Mouse (Mus musculus) lung, embryonic 14.5 days (tissue): Measurements from ENCODE around the gene Dnm2. TPM values are rescaled to one million over a fixed set of nuclear protein-coding genes. Genes with fewer than 3 reads are reported as not detected.
"Not testable (repeated sequence)": the region's sequence is repeated elsewhere in the genome, so short reads cannot be mapped to it uniquely, and the experiment has no call there.

ENCODE experiments used
- ATAC-seq: fragments of 200-750 bp; cut with Nextera tagmentation; 2 replicates; pipeline ENCODE4 v1.8.0; 2017; ENCODE audit warnings: mild to moderate bottlenecking, moderate TSS enrichment, moderate library complexity; ENCODE audit not compliant: insufficient read depth
- DNase-seq: peaks from one replicate; pipeline ENCODE4 v3.0.0-alpha.2; 2015
- H3K27ac ChIP-seq: fragments of 300-500 bp; sonication (generic); 2 replicates; pipeline ENCODE4 v1.5.1; 2014; ENCODE audit warnings: low read depth, mild to moderate bottlenecking, moderate library complexity
- H3K27me3 ChIP-seq: fragments of 300-500 bp; sonication (generic); 2 replicates; pipeline ENCODE4 v1.6.1; 2014; ENCODE audit warnings: low read length, control low read depth; ENCODE audit not compliant: insufficient read depth
- H3K36me3 ChIP-seq: fragments of 300-500 bp; sonication (generic); 2 replicates; pipeline ENCODE4 v1.6.1; 2014; ENCODE audit warnings: control low read depth; ENCODE audit not compliant: insufficient read depth
- H3K4me1 ChIP-seq: fragments of 300-500 bp; sonication (generic); 2 replicates; pipeline ENCODE4 v1.6.1; 2014; ENCODE audit warnings: antibody characterized with exemption, control low read depth; ENCODE audit not compliant: insufficient read depth
- H3K4me2 ChIP-seq: fragments of 300-500 bp; sonication (generic); 2 replicates; pipeline ENCODE4 v1.6.1; 2014; ENCODE audit warnings: mild to moderate bottlenecking
- H3K4me3 ChIP-seq: fragments of 300-500 bp; sonication (generic); 2 replicates; pipeline ENCODE4 v1.5.1; 2014; ENCODE audit warnings: low read depth, low read length
- H3K9ac ChIP-seq: fragments of 300-500 bp; sonication (generic); 2 replicates; pipeline ENCODE4 v1.6.1; 2014
- H3K9me3 ChIP-seq: fragments of 300-500 bp; sonication (generic); 2 replicates; pipeline ENCODE4 v1.6.1; 2016; ENCODE audit warnings: low read depth, low read length, control low read depth
- CTCF ChIP-seq: IDR thresholded peaks from 2 replicates; pipeline ENCODE4 v1.5.1; 2016; ENCODE audit warnings: antibody characterized with exemption, low read depth
- WGBS: fragments of 180-500 bp; shearing (Covaris S2); extraction: QIAGEN DNeasy Blood & Tissue Kit; methylation state at CpG from one replicate; pipeline ENCODE4 v1.1.7; 2014; 5-methylcytosine and 5-hydroxymethylcytosine counted together
- polyA plus RNA-seq: library from polyadenylated mRNA; unstranded; fragments of >200 nt; fragmentation: Nextera tagmentation; extraction: Ambion mirVana; gene quantifications from 2 replicates; pipeline ENCODE4 v1.2.1, GENCODE M21; 2014

Dnm2 gene
- polyA plus RNA-seq, 1 experiment from 2014 or later = 71.8 TPM

GRCm38 (mm10) chr9:21527917-21528324 is 103.2 kb downstream of the Dnm2 start:
- no peak for TF ChIP-seq CTCF
- Histone ChIP-seq H3K9ac (no peak overlapping the region), H3K9me3 (no peaks in the 10 kb centered on the region), H3K4me1 (no peaks in the 10 kb centered on the region), H3K27me3 (no peaks in the 10 kb centered on the region), H3K36me3 (no peaks in the 10 kb centered on the region), H3K4me3 (no peak overlapping the region), H3K4me2 (no peak overlapping the region), H3K27ac (no peak overlapping the region)
- 59% methylated on average over 1 of the region's 1 CpGs for WGBS
- ATAC-seq (no peak), DNase-seq (no peak)

- no peak overlapping the region for H3K9ac ChIP-seq
- no peaks in the 10 kb centered on the region for H3K36me3 ChIP-seq
- WGBS = 90% methylated on average over 14 of the region's 14 CpGs
- ATAC-seq = no peak
- no peaks in the 10 kb centered on the region for H3K4me1 ChIP-seq
- no peak overlapping the region for H3K4me2 ChIP-seq
- H3K4me3 ChIP-seq = no peak overlapping the region
- no peak overlapping the region for H3K27ac ChIP-seq
- DNase-seq = no peak
- no peak for TF ChIP-seq CTCF
- H3K27me3 ChIP-seq = no peaks in the 10 kb centered on the region
- H3K9me3 ChIP-seq = no peaks in the 10 kb centered on the region
Measured at GRCm38 (mm10) chr9:21536501-21536900, 111.8 kb downstream of the Dnm2 start.

GRCm38 (mm10) chr9:21537009-21537408 is 112.3 kb downstream of the Dnm2 start:
- Histone ChIP-seq H3K4me3 (no peak overlapping the region), H3K4me1 (no peaks in the 10 kb centered on the region), H3K27me3 (no peaks in the 10 kb centered on the region), H3K27ac (no peak overlapping the region), H3K36me3 (no peaks in the 10 kb centered on the region), H3K9ac (no peak overlapping the region), H3K9me3 (no peaks in the 10 kb centered on the region), H3K4me2 (no peak overlapping the region)
- ATAC-seq = no peak
- 67% methylated on average over 4 of the region's 4 CpGs for WGBS
- TF ChIP-seq CTCF = no peak
- no peak for DNase-seq

DNA sequence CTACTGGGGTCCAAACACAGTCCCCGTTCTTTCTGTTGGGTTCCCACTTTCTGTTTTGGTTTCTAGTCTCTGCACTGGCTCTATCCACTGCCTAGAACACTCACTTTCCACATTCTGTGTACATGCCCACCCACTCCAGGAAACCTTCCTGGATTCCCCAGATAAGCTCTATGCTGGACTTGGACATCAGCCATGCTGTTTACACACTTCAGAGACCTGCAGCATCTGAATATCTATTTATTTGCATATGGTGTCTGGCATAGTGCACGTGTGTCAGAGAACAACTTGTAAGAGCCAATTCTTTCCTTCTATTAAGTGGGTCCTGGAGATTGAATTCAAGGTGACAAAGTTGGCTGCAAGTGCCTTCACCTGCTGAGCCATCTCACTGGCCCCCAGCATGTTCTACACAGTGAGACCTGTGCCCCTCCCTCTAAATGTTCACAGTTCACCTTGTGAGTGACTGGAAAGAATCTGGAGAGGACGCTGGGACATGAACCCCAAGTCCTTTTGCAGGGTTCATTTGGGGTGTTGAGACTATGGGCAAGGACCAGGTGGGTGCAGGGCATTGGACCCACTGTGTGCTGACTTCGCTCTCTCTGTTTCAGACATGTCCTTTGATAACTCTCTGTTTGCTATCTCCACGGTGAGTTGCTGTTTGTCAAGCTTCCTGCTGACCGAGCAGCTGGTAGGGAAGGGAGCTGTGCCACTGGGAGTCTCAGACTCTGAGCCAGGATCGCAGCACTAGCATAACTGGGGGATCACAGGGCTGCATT is 115.5 kb downstream of the Dnm2 start:
- H3K9ac ChIP-seq = no peak overlapping the region
- no peaks in the 10 kb centered on the region for H3K36me3 ChIP-seq
- WGBS = 67% methylated on average over 7 of the region's 7 CpGs
- no peak overlapping the region for H3K27ac ChIP-seq
- H3K9me3 ChIP-seq = no peaks in the 10 kb centered on the region
- ATAC-seq = no peak
- no peaks in the 10 kb centered on the region for H3K27me3 ChIP-seq
- no peak overlapping the region for H3K4me2 ChIP-seq
- DNase-seq = no peak
- TF ChIP-seq CTCF = no peak
- no peak overlapping the region for H3K4me3 ChIP-seq
- no peaks in the 10 kb centered on the region for H3K4me1 ChIP-seq

GRCm38 (mm10) chr9:21542001-21542400 is 117.3 kb downstream of the Dnm2 start:
- DNase-seq, H3K27me3 ChIP-seq, H3K9ac ChIP-seq, ATAC-seq, H3K36me3 ChIP-seq, H3K4me3 ChIP-seq, H3K27ac ChIP-seq, H3K9me3 ChIP-seq, H3K4me2 ChIP-seq, H3K4me1 ChIP-seq: not testable (repeated sequence)
- WGBS = 85% methylated on average over 2 of the region's 2 CpGs

GRCm38 (mm10) chr9:21545351-21545915 is 120.7 kb downstream of the Dnm2 start:
- Histone ChIP-seq H3K27me3 (no peaks in the 10 kb centered on the region), H3K27ac (peak overlapping the region; percentile 92), H3K4me2 (peak overlapping the region; percentile 76), H3K36me3 (peaks cover 9% of the 10 kb centered on the region), H3K4me1 (0 out of 2 replicates have a peak, but pooled peaks cover 4% of the 10 kb centered on the region), H3K9ac (peak overlapping the region; percentile 54), H3K9me3 (no peaks in the 10 kb centered on the region), H3K4me3 (peak overlapping the region; percentile 77)
- ATAC-seq (peak; percentile 68), DNase-seq (no peak)
- peak; percentile 17; the same call in 1 of the 2 replicates for TF ChIP-seq CTCF
- 7% methylated on average over 9 of the region's 9 CpGs for WGBS

DNA sequence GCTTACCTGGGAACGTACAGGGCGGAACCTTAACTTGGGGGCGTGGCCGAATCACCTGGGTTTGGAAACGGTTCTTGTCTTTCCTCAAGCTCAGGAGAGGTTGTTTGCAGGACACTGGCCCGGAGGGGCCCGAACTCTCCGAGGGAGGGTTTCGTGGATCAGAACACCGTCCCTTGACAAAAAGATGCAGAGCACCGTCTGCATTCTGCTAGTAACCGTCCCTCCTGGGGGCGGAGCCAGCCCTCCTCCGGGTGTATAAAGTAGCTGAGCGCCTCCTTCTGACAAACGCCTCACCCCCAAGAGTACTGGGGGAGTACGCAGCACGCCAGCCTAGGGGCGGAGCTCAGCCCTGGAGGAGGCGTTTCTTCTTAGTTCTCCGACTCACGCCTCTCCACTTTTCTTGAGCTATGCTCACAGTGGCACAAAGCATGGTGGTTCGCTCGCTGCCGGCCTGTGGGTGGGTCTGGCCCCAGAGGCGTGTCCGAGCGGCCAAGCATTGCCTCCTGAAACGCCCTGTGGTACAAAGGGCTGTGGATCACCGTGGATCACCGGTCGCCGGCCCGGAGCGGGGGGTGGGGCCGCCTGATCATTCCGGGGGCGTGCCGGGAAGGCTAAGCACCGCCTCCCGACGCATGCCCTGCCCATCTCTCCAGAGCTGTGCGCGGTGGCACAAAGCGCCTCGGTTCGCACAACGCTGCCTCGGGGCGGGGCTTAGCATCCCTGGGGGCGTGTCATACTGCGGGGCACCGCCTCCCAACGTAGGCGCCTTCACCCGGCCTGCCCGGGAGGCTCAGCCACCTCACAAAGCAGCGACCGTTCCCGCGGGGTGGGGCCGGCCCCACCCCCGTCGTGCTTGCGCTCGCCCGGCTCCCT is 121.4 kb downstream of the Dnm2 start:
- TF ChIP-seq CTCF = peak; percentile 31
- Histone ChIP-seq H3K27ac (peak overlapping the region; percentile 99), H3K27me3 (no peaks in the 10 kb centered on the region), H3K9me3 (no peaks in the 10 kb centered on the region), H3K4me1 (0 out of 2 replicates have a peak, but pooled peaks cover 4% of the 10 kb centered on the region), H3K4me2 (peak overlapping the region; percentile 76), H3K4me3 (peak overlapping the region; percentile 77), H3K36me3 (peaks cover 12% of the 10 kb centered on the region), H3K9ac (peak overlapping the region; percentile 54)
- WGBS = under 1% methylated on average over 67 of the region's 67 CpGs
- DNase-seq (peak; percentile 100), ATAC-seq (peak; percentile 94)
